Mouse (Mus musculus): Measurements from ENCODE around the gene Kif1bp.

- TF ChIP-seq FLI1 (IDR thresholded peaks at IDR 0.05; ENCODE audit: low read length) (no peak), GATA1 (IDR thresholded peaks at IDR 0.05; ENCODE audit: borderline replicate concordance, low read length) (no peak)
Observed at GRCm38 (mm10) chr10:62507071-62507470, 71.2 kb downstream of the Kif1bp start.
